Mouse (Mus musculus) mouse embryonic stem cell (cell line): ENCODE data around the gene Gm17428.
"Not testable (repeated sequence)": the region's sequence is repeated elsewhere in the genome, so short reads cannot be mapped to it uniquely, and the experiment has no call there.

Experiments used
- in situ Hi-C, 2 experiments: fragments of 300-500 bp; cut with MboI; formaldehyde crosslinking; loops; 1 replicate in 1 of 2; 3 replicates in 1 of 2; pipeline ENCODE4 v1.14.3; 2019 to 2020; ENCODE audit warnings: low sequenced_read_pairs in 2 of 2, low pct_unique_long_range_greater_than_20kb in 1 of 2, mixed read lengths in 1 of 2; ENCODE audit not compliant: unreplicated experiment in 1 of 2

Gm17428 gene

GRCm38 (mm10) chr14:54972786-54973185, 3.9 kb upstream of the Gm17428 start:
- in situ Hi-C loops, result not testable (repeated sequence)

DNA sequence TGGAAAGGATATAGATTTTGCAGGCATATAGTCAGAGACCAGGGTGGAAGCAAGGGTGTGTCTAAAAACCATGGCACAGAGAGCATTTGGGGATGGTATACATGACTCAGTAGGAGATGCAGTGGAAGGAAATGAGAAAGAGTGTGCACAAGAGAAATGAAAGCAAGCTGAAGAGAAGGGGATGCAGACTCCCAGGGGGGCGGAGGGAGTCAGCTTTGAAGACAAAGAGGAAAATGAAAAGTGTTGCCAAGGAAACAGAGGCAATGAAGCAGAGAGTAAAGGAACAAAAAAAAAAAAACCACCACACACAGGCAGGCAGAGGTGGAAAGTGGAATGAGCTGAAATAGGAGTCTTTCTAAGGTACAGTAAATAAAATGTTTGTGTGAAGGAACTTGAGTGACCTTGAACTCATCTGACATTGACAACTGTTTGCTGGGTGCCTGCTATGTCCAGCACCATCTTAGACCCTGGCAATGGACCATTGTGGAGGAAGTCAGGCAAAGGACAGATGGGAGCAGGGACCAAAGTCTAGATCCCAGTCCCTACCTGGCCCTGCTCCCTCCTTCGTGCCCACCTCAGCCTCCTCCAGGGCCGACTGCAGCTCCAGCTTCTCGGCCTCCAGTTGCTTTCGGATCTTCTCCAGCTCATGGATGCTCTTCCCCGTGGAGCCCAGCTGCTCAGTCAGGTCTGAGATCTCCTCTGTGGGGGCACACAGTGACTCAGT, 2.5 kb upstream of the Gm17428 start:
- in situ Hi-C loops, result no loop called here

- in situ Hi-C loops, result no loop called here
These were observed 1.9 kb downstream of the Gm17428 start for GRCm38 (mm10) chr14:54978664-54979063.

- in situ Hi-C loops, result no loop called here
These were observed 5.2 kb downstream of the Gm17428 start for GRCm38 (mm10) chr14:54981934-54982333.

- in situ Hi-C loops, result not testable (repeated sequence)
These were observed 11.7 kb downstream of the Gm17428 start for GRCm38 (mm10) chr14:54988350-54988874.

DNA sequence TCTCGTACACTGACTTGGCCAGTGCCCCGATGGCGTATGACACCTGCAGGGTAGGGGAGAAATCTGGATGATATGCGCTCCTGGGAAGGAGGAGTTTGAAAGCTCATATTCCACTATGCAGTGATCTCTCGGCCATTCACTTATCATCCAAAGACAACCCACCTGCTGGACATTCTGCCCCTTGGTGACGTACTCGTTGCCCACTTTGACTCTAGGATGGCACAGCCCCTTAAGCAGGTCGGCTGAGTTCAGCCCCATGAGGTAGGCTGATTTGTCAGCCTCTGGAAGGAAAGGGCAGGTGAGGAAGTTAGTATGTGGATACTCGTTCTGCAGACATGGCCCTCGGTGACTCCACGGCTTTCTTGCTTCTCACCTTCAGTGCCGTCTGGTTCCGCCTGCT, 12.1 kb downstream of the Gm17428 start:
- in situ Hi-C loops, result no loop called here

- in situ Hi-C loops, result no loop called here
These were observed 13.2 kb downstream of the Gm17428 start for GRCm38 (mm10) chr14:54989886-54990441.

DNA sequence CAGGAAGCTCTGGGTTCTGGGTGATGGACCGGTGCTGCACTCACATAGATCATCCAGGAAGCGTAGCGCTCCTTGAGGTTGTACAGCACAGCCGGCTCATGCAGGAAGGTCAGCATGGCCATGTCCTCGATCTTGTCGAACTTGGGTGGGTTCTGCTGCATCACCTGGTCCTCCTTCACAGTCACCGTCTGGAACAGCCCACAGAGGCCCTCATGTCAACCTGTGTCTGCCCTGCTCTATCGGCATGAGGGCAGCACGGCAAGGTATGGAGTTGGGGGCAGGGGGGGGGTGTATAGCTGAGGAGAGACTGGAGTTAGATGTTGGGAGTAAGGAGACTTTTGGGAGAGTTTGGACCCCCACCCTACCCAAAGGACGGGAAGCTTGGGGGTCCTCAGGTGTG, 15.5 kb downstream of the Gm17428 start:
- in situ Hi-C loops, result no loop called here

GRCm38 (mm10) chr14:54993636-54994035, 16.9 kb downstream of the Gm17428 start:
- in situ Hi-C loops, result no loop called here

DNA sequence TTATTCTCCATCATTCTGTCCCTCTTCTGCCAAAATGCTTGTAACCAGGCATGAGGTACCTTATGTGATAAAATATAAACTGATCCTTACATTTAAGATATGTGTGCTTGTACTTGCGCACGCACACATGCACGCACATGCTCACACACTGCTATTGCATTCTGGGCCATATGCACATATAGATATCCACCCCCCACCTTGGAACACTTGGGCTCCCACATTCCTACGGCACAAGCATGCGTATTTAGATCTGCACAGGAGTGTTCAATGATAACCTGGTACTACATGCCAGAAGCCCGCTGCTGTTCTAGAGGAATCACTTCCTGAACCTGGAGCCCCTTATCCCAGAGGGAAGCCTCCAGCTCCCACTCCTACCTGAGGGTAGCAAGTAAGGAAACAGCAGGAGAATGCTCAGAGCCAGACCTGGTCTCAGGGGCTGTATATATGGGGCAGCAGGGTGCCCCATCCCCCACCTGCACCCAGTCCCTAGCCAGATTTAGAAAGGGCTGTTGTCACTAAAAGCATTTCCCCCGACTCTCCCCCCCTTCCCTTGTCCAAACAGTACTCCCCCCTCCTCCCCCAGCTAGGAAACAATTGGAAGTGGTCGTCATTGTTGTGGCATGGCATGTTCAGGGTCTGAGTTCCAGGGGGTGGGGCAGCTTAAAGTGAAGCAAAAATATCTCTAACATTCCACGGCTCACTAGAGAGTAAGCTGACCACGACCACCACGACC, 17.6 kb downstream of the Gm17428 start, which contains the start of gene Myh7:
TSS of gene Myh7 (minus strand) at position 491 of the 733 bp plus-strand sequence.
- in situ Hi-C loops, result no loop called here

DNA sequence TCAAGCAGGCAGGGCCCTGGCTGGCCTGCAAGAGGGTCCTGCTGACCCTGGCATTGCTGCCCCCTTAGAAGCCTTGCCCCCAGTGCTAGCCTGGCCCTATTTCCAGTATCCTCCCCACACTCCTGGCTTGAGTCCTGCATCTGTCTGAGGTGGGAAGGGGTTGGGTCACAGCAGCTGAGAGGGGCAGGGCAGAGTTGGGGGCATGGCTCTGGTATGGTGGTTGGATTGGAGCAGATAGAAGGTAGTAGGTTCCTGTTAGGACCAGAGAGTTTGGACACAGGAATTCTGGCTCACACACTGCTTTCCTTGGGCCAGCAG, 18.1 kb downstream of the Gm17428 start:
- in situ Hi-C loops, result no loop called here

DNA sequence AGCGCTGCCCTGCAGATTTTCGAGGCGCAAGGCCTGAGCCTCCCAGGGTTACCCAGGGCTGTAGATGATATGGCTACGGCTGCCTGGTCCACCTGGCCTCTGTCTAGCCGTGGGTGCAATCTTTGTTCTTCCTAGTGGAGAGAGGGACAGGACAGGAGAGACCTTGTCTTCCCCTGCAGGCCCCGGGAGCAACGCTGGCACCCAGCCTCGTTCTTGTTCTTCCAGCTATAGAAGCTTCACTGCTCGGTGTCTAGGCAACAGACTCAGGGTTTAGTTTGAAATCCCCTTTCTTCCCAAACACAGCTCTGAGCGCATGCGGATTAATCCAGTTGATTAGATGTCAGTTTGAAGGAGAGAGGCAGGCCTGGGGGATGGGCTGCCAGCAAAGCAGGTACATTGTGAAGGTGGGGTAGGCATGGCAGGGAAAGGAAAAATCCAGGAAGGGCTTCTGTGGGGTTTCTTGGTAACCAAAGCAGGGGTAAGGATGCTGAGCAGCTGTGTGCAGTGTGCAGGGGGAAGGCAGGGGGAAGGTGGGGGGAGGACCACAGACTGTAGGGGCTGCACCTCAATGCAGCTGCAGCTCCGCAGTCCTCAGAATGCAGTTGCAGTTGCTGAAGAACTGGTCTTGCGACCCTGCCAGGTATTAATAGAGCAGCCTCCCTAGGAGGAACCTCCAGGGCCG, 18.9 kb downstream of the Gm17428 start:
- in situ Hi-C loops, result no loop called here

DNA sequence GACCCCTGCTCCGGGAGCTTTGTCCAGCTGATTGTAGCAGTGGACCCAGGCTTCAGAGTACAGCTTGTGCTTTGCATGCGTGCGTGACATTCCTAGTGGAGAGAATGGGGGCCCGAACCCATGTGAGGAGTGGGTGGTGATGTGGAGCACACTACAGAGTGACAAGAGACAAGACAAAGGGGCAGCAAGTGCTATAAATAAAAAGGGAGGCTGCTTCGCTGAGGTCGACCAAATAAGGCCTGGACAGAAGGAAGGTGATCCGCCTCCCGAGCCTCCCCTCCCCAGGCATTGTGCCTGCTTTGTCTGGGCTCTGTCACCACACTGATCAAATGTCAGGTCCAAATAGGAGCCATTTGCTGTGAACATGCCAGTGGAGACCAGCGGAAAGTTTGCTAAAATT, 20.1 kb downstream of the Gm17428 start:
- in situ Hi-C loops, result no loop called here

GRCm38 (mm10) chr14:54997297-54997696, 20.6 kb downstream of the Gm17428 start:
- in situ Hi-C loops, result no loop called here

- in situ Hi-C loops, result no loop called here
These were observed 21.9 kb downstream of the Gm17428 start for GRCm38 (mm10) chr14:54998680-54999079.

GRCm38 (mm10) chr14:54999868-55000267, 23.1 kb downstream of the Gm17428 start:
- in situ Hi-C loops, result not testable (repeated sequence)

GRCm38 (mm10) chr14:55000814-55001213, 24.1 kb downstream of the Gm17428 start:
- in situ Hi-C loops, result no loop called here

DNA sequence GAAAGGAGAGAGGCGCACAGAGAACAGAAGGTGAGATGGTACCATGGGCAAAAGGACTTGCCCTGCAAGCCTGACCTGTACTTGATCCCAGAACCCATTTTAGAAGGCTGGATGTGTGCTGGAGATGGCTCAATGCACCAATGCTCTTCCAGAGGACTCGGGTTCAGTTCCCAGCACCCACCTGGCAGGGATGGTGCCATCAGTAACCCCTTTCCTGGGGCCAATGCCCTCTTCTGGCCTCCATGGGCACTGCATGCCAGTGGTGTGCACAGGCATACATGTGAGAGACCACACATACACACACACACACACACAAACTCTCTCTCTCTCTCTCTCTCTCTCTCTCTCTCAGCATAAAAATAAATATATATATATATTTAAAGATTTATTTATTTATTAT, 24.7 kb downstream of the Gm17428 start:
- in situ Hi-C loops, result no loop called here
